Mouse (Mus musculus): ENCODE data around the gene Atxn1.

Gene Atxn1

GRCm38 (mm10) chr13:45773381-45774168, 191.2 kb downstream of the Atxn1 start:
- DNase-seq (ENCODE audit: low read depth) = no peak

- DNase-seq (ENCODE audit: low read depth) = no peak
These were observed 195.1 kb downstream of the Atxn1 start for GRCm38 (mm10) chr13:45769757-45770156.

DNA sequence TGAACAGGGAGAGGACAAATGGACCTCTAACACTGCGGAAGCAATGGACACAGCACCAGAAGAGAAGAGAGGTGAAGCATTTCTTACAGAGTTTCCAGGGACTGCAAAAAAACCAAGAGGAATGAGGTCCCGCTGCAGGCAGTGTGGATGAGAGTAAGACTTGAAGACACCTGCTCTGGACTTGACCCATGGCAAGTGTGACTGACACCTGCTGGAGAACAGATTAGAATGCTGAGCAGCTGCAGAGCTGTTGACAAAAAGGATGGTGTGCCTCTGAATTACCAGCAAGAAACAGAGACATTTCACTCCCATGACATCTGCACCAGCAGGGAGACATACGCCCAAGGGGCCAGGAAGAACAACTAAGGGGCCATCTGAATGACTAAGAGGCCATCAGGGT, 196.6 kb downstream of the Atxn1 start:
- no peak for DNase-seq (ENCODE audit: low read depth)

DNA sequence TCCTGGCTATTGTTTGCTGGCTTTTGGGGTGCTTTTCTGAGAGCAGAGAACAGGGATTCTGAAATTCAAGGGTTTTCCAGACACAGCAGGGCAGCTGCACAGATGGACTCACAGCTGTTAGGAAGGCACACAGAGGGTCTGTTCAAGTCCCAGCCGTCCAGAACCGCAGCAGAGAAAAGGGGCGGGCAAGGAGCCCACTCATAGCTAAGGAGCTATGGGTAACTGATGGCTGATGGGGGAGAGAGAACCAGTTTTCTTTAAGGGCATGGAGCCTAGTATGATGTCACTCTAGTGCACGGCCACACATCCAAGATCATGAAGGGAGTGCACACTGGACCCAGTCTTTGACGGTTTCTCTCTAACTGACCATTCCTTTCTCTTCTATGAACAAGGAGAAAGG, 200.5 kb downstream of the Atxn1 start:
- no peak for DNase-seq (ENCODE audit: low read depth)

GRCm38 (mm10) chr13:45762278-45762677, 202.5 kb downstream of the Atxn1 start:
- DNase-seq (ENCODE audit: low read depth) = no peak

DNA sequence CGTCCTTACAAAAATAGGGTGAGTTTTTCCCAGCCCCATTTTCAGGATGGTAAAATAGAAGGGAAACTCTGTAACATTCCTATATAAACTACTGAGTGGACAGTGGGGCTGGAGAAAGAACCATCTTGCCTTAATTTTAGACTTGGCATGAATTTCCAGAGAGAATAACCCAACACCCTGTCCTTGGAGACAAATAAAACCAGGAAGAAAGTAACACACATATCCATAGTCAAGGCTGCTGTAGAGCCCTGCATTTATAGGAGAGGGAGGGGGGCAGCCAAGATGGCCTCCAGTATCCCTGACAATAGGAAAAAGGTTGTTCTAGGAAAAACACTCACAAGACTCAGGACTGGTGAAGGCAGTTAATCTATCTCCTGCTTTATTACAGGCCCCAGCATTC, 210.3 kb downstream of the Atxn1 start:
- no peak for DNase-seq (ENCODE audit: low read depth)

GRCm38 (mm10) chr13:45752498-45752897, 212.3 kb downstream of the Atxn1 start:
- DNase-seq (ENCODE audit: low read depth) = no peak

- no peak for DNase-seq (ENCODE audit: low read depth)
These were observed 213.6 kb downstream of the Atxn1 start for GRCm38 (mm10) chr13:45751231-45751630.

- DNase-seq (ENCODE audit: low read depth) = no peak
These were observed 214.2 kb downstream of the Atxn1 start for GRCm38 (mm10) chr13:45750627-45751026.

DNA sequence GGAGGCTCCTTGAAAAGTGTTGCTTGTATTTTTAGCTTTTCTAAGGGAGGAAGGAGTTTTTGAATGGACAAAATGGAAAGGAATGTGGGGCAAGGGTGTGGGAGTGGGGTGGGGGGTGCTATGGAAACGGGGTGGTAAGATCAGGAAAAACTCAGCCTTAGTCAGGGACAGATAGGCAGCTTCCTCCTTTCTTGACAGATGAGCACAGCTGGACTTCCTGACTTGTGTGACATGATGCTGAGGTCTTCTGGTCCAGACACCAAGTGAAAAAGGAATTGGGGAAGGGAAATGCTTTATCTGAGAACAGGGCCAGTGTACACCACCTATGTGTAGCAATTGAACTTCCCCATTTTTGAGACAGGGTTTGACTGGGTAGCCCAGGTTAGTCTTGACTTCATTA, 214.9 kb downstream of the Atxn1 start:
- no peak for DNase-seq (ENCODE audit: low read depth)

DNA sequence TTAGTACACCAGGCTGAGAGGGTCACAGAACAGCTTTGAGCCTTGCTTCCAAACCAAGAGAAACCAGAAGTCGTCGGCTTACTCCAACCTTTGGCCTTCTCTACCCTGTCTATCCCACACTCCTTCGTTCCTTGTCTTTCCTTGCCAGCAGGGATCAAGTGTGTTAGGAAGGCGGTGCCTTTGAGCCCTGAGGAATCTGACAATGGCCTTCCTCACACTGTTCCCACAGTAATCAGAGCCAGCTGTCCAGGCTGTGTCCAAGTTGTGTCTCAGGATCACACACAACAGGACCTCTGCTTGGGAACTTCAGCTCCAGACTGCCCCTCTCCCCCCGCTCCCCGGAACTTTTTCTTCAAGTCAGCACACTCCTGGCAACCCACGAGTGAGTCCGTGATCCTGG, 215.6 kb downstream of the Atxn1 start:
- DNase-seq (ENCODE audit: low read depth) = no peak

- no peak for DNase-seq (ENCODE audit: low read depth)
These were observed 216.1 kb downstream of the Atxn1 start for GRCm38 (mm10) chr13:45748691-45749090.

DNA sequence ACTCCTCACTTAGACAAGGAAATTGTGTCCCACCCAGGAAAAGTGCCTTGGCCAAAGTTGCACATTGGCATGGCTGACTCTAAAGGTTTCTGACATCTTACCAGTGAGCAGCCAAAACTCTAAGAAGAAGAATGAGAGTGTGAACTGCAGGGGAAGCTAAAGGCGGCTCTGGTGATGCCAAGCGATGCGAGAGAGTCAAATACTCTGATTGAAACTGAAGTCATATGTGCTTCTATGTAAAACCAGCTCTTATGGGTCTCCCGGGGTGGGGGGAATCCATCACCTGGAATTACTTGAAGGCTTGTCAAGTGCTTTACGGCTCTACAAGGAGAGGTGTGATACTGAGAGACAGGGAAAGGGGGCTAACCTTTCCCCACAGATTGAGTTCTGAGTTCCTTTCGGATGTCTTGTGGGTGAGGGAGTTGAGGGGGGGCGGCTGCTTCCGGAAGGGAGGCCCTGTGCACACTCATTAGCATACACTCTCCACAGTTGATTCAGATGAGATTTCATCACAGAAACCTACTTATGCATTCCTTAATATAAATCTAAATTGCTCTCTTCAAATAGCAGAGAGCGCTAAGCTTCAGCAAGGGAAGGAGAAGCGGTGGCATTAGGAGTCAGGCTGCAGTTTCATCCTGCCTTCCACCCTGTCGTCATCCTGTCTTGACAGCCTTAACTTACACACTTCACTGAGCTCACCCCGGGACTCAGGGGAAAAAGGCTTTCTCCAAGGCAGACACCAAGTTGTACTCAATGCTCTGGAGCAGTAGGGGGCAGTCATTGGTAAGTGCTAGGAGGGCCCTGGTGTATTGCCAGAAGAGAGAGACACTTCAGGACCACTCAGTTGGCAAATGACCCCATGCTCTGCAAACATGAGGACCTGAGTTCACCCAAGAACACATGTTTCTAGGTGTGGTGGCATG, 218.7 kb downstream of the Atxn1 start:
- no peak for DNase-seq (ENCODE audit: low read depth)

- no peak for DNase-seq (ENCODE audit: low read depth)
These were observed 219.9 kb downstream of the Atxn1 start for GRCm38 (mm10) chr13:45744803-45745432.

DNA sequence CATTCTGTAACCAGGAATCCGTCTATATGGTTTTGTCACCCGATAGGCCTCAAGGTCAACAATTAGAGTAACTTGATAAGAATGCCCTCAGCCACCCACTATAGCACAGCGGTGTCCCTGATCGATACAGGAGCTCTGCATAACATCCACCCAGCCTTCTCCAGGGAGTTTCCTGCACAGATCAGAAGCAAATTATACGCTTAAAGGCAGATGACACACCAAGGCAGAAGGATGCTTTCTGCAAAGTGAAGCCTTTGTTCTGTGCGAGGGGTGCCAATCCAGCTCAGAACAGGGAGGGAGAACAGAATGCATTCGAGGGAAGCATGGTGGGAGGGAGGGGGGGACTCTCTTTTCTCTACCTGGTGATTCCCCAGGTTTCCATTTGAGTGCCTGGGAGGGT, 221.0 kb downstream of the Atxn1 start:
- DNase-seq (ENCODE audit: low read depth) = no peak

GRCm38 (mm10) chr13:45740369-45740768, 224.4 kb downstream of the Atxn1 start:
- DNase-seq (ENCODE audit: low read depth) = no peak

- no peak for DNase-seq (ENCODE audit: low read depth)
These were observed 228.6 kb downstream of the Atxn1 start for GRCm38 (mm10) chr13:45736241-45736640.

GRCm38 (mm10) chr13:45735802-45736201, 229.0 kb downstream of the Atxn1 start:
- DNase-seq (ENCODE audit: low read depth) = no peak

GRCm38 (mm10) chr13:45734531-45734930, 230.3 kb downstream of the Atxn1 start:
- DNase-seq (ENCODE audit: low read depth) = no peak

GRCm38 (mm10) chr13:45732590-45732989, 232.2 kb downstream of the Atxn1 start:
- no peak for DNase-seq (ENCODE audit: low read depth)

DNA sequence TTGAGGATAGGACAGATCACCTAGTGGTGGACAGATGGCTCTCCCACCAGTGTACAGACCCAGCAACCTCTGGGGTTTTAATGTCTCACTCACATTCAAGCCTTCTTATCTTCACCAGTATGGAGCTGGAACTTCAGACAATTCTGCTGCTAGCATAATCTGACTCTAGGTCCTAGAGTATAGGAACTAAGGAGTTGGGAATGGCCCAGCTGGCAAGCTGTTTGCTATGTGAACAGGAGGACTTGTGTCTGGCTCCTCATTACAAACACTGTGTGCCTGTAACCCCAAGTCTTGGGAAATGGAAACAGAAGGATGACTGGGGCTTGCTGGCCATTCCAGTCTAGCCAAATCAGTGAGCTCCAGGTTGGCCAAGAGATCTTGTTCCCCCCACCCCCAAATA, 237.9 kb downstream of the Atxn1 start:
- no peak for DNase-seq (ENCODE audit: low read depth)

GRCm38 (mm10) chr13:45726181-45726580, 238.6 kb downstream of the Atxn1 start:
- DNase-seq (ENCODE audit: low read depth) = no peak
